Mouse (Mus musculus): Measurements from ENCODE around the gene Cpne9. TPM values are rescaled to one million over a fixed set of nuclear protein-coding genes. Genes with fewer than 3 reads are reported as not detected.

Gene Cpne9
- total RNA-seq, 2 experiments from 2014 or later, result not detected

DNA sequence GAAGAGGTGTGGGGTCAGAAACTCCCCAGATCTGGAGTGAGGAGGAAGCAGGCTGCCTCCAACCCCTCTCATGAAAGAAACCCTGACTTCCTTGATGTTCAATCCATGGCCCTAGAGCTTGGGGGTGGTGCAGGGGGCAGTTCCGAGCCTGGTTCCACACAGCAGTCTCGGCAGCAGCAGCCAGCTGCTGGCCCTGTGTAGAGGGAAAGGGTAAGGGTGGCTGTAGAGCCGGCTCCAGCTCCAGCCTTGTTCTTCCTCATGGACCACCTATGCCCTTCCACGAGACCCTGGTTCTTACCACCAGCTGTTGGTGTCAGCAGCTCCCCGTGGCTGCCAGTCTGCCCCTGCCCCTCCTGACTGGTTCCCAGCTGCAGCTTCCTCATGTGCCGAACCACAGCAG lies 52.1 kb downstream of the Cpne9 start:
- DNase-seq, result no peak
- intact Hi-C loops (cut with DNase I), result no loop called here

DNA sequence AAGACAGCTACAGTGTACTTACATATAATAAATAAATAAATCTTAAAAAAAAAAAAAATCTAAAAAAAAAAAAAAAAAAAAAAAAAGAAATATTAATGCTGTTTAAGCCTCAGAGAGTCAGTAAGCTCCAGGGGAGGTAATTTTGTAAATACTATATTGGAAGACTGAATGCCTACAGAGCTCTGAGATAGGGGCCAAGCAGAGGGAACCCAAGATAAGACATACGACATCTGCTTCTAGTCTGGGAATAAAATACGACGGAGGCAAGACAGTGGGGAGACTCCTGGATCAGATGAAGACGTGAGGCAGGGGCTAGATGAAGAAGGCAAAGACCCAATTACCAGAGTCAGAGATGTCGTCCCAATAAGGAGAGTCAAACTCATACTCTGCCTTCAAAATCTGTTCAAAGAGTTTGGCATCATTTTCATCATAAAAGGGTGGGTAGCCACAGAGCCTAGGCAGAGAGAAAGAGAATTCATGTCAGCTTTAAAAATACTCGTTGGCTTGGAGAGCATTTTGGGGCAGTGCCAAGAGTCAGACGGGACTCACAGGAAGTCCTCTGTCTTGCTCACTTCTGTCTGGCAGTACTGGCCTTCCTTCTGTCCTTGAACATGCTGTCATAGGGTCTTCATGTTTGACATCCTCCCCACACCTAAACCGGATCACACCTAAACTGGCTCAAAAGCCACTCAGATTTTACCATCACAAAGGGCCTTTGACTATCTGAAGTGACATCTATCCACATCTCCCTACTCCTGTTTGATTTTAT lies 54.9 kb downstream of the Cpne9 start:
- intact Hi-C loops (cut with DNase I), result no loop called here
- no peak for DNase-seq

DNA sequence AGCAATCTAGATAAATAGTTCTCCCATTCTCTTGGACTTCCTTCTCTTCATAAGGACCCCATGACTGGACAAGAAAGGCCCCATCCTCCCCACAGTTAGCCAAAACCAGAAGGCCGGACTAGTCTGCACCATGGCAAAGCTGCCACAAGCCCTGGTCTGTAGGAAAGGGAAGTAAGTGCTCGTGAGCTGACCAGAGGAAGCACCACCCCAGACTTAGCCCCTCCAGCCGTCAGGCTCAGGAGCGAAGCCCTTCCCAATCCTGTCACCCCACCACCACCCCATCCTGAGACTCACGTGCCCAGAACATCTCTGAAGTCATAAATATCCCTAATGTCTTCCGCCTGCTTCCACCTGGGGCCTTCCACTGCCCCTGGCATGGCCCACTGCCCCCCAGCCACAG lies 59.5 kb downstream of the Cpne9 start:
- intact Hi-C loops (cut with DNase I), result no loop called here
- DNase-seq, result no peak

DNA sequence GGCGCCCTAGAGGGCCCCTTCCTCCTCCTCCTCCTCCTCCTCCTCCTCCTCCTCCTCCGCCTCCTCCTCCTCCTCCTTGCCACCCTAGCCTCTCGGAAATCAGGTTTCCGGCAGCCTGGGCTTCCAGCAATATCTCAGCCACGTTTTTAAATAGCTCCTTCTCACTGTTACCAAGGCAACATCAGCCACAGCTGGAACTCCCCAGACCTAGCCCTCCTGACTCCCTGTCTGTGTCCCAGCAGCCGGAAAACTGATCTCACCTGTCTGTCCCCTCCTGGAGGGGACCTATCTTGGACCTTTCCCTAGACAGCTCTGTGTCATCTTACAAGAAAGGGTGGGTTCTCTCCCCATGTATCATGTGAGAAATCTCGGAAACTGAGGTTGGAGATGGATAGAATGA lies 60.2 kb downstream of the Cpne9 start:
- intact Hi-C loops (cut with DNase I), result no loop called here

DNA sequence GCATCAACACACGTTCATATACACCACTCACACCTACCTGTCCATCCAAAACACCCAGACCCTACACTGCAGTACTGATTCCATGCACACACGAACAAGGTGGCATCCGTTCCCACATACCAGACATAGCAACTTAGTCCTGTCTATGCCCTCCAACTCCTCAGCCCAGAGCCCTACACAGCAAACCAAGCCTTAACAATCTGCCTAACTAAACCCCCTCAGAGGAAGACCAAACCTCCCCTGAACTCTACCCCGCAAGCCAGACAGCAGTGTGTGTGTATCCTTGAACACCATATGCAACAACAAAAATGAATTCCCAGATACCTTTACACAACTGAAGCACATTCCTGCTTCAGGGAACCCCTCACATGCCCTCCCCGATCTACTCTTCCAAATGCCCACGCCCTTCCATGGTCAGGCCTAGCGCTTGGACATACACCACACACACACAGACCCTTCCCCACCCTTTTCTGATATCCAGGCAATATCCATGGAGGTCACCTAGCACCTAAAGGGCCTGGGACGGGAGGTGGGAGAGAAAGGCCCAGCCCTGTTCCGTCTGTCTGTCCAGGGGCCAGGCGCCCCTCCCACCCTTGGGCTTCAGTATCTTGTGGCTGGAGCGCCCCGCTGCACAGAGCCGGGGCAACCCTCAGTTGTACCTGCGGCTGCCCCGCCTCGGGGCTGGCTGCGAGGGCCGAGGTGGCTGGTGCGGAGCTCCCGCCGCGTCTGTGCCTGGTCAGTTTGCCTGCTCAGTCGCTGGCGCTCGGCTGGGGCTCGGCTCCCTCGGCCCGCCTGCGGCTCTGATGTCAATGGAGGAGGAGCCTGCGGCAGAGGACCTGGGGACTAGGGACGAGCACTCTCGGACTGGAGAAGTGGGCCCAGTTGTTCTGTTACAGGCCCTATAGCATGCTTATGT lies 61.3 kb downstream of the Cpne9 start, which contains the start of gene Camk1:
Gene Camk1 (minus strand): TSS at position 808 of the 916 bp plus-strand sequence.
- intact Hi-C loops (cut with DNase I), result no loop called here
- peak; percentile 82 to 84 for DNase-seq

More for the DNA sequence above, 60.2 kb downstream of the Cpne9 start:
- DNase-seq, result no peak

DNA sequence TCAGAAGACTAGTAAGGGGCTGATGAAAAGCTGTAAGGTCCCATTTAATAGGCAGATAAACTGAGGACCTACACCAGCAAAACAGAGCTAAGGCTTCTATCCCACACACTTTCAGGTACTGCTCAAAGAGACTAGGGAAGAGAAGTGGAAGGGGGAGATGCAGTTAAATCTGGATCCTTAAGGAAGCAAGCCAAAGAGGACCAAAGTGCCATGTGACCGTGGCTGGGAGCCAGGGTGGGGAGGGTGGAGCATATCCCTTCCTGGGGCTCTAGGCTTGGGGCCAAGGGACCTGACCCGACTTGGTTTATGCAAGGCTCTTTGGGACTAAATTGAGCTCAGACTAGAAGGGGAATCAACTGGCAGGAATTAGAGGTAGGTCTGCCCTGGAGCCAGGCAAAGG lies 62.2 kb downstream of the Cpne9 start:
- peak; percentile 75 to 83 for DNase-seq
- intact Hi-C loops (cut with DNase I), result no loop called here

DNA sequence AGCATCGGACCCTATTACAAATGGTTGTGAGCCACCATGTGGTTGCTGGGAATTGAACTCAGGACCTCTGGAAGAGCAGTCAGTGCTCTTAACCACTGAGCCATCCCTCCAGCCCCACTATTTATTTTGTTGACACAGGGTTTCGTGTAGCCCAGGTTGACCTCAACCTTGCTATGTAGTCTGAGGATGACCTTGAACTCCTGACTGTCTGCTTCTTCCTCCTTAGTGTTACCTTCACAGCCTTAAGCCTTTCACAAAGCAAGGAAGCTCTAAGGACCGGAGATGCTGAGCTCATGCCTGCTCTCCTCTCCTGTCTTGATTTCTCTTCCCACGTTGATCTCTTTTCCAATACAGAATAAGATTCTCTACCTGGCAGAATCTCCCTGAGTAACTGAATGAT lies 64.8 kb downstream of the Cpne9 start:
- intact Hi-C loops (cut with DNase I), result no loop called here
- no peak for DNase-seq

DNA sequence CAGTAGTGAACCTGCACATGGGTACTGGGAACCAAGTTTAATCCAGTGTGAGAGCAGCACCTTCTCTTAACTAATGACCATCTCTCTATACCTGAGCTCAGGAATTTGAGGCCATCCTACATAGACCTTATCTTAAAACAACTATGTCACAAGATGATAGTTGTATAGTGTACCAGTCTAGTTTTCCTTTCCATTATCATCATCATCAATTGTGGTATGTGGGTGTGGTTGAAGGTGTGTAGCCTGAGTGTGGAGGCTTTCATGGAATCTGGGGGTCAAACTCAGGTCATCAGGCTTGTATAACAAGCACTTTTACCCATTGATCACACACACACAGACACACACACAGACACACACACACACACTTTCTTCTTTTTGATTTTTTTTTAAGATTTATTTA lies 68.4 kb downstream of the Cpne9 start:
- intact Hi-C loops (cut with DNase I), result no loop called here
- no peak for DNase-seq

DNA sequence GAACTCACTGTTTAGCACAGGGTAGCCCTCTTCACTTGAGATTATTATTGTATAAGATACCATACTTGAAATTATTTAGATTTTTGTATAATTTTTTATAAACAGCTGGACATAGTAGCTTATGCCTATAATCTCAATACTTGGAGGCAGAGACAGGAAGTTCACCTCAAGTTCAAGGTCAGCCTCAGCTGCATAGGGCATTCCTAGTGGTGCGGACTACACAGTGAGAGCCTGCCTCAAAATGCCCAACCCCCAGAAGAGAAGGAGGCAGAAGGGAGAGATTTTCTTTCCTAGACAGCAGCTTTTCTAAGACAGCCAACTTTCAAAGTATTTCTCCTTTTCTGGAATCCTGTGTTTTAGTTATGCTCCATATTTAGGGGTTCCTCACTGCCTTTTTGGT lies 69.1 kb downstream of the Cpne9 start:
- intact Hi-C loops (cut with DNase I), result no loop called here
- DNase-seq, result no peak

DNA sequence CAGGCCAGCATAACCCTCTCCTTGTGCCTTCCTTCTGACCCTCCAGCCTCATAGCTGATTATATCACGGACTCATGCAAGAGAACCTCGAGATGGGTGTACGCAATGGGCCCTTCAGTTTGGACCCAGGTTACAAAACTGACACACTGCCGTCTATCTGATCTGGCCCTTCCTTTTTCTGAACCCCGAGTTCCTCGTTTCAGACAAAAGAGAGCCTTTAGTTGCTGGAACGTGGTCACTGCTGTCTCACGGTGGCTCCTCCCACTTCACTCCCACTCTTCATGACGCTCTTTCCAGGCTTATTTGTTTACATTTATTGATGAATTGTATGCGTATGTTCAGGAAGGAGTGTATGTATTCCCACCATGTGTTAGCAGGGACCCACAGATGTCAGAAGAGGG lies 69.5 kb downstream of the Cpne9 start:
- no peak for DNase-seq
- intact Hi-C loops (cut with DNase I), result no loop called here

DNA sequence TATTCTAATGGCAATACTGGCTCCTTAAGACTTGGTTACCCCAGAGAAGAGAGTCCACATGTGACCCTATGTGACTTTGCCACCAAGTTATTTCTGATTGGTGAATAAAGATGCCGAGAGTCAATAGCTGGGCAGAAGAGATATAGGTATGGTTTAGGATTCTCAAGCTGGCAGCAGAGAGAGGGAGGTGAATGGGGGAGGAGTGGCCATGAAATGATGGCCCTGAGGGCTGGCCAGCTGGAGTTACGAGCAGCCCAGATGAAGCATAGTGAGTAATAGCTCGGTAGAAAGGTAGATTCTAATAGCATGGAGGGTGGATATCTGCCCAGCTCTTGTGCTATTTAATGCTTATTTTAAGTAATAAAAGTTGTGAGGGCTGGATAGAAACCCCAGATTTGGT lies 70.7 kb downstream of the Cpne9 start:
- intact Hi-C loops (cut with DNase I), result no loop called here
- DNase-seq, result no peak

DNA sequence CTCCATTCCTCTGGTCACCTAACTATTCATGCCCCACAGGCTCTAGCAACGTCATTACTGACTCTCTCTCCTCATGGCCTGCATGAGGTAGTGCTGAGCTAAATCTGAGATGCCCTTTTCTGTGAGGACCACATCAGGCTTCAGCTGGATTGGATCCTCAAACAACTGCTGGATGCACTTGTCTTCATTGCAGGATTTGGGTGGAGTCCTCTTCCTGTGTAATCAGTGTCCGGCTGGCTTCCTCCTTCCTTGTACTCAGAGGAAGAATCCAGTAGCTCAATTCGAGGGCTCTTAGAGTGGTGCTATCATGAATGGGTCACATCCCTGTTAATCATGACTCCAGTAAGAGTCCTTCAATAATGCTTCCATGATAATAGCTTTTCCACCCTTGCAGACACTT lies 71.6 kb downstream of the Cpne9 start:
- intact Hi-C loops (cut with DNase I), result no loop called here
- DNase-seq, result no peak

Other genes starting within 250 kb of the Cpne9 start
- gene Thumpd3, start 236.1 kb upstream of the Cpne9 start, total RNA-seq (2021), result 10 to 100 TPM; 11.5 to 16.0 TPM
- 10 to 100 TPM; 20.4 to 25.6 TPM for gene Setd5, start 204.9 kb upstream of the Cpne9 start, total RNA-seq (2021)
- under 1 TPM; 0.22 to 0.48 TPM for gene Lhfpl4, start 86.9 kb upstream of the Cpne9 start, total RNA-seq (2021)
- 10 to 100 TPM; 13.4 to 15.2 TPM for gene Mtmr14, start 44.5 kb upstream of the Cpne9 start, total RNA-seq (2021)
- 10 to 100 TPM in 1 of 2 experiments, 1 to 10 TPM in 1; 8.3 to 10.5 TPM for gene Brpf1, start 24.8 kb downstream of the Cpne9 start, total RNA-seq (2021)
- gene Ogg1, start 44.7 kb downstream of the Cpne9 start, total RNA-seq (2021), result 1 to 10 TPM; 4.1 to 5.1 TPM
- 10 to 100 TPM; 35.9 to 37.7 TPM for gene Camk1, start 61.7 kb downstream of the Cpne9 start, total RNA-seq (2021)
- 10 to 100 TPM; 11.5 to 13.3 TPM for gene Tada3, start 95.6 kb downstream of the Cpne9 start, total RNA-seq (2021)
- gene Arpc4, start 95.8 kb downstream of the Cpne9 start, total RNA-seq (2021), result 10 to 100 TPM; 49.1 to 50.7 TPM
- gene Ttll3, start 107.0 kb downstream of the Cpne9 start, total RNA-seq (2021), result under 1 TPM; 0.42 to 0.66 TPM
- gene Rpusd3, start 137.0 kb downstream of the Cpne9 start, total RNA-seq (2021), result 1 to 10 TPM; 8.1 to 8.9 TPM
- 10 to 100 TPM in 1 of 2 experiments, 1 to 10 TPM in 1; 3.7 to 14.3 TPM for gene Cidec, start 153.5 kb downstream of the Cpne9 start, total RNA-seq (2021)
- gene Jagn1, start 160.3 kb downstream of the Cpne9 start, total RNA-seq (2021), result 10 to 100 TPM; 24.8 to 27.9 TPM
- gene Il17re, start 176.2 kb downstream of the Cpne9 start, total RNA-seq (2021), result under 1 TPM; 0.13 to 0.15 TPM
- gene Il17rc, start 189.1 kb downstream of the Cpne9 start, total RNA-seq (2021), result 1 to 10 TPM; 3.8 to 5.1 TPM
- gene Creld1, start 201.0 kb downstream of the Cpne9 start, total RNA-seq (2021), result 10 to 100 TPM; 39.1 to 49.8 TPM
- gene Prrt3, start 219.6 kb downstream of the Cpne9 start, total RNA-seq (2021), result not detected
- gene Emc3, start 249.3 kb downstream of the Cpne9 start, total RNA-seq (2021), result 10 to 100 TPM; 52.9 to 55.7 TPM
- under 1 TPM; 0.20 to 0.30 TPM for gene Fancd2, start 249.4 kb downstream of the Cpne9 start, total RNA-seq (2021)